Mouse (Mus musculus): ENCODE data around the gene Frmd4b.

DNA sequence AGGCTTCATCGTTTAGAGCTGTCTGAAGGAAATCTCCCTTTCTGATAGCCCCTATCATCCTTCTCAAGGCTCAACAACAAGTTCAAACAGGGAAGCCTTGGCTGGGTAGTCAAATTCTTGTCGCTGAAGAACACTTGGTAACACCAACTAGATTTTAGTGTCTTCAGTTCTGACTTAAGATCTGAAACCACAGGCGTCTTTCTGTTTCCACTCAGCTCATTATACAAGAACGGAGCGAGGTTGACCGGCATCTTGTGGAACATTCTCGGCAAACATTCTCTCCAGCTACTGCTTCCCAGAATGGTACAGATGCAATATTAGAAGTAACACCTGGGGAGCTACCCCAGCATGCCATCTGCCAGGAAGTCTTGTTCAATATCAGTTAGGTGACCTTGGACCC lies 28.3 kb downstream of the Frmd4b start:
- no peak for TF ChIP-seq CTCF (IDR thresholded peaks at IDR 0.05; ENCODE audit: borderline replicate concordance, control insufficient read depth, extremely low read depth, insufficient read depth, low read length, poor library complexity)
- no peak for TF ChIP-seq POLR2A (IDR thresholded peaks at IDR 0.05; ENCODE audit: control insufficient read depth, extremely low read depth, insufficient read depth, low read length, poor library complexity)

Measured in thymus, adult 2 months (tissue).